In the genomic region with DNA sequence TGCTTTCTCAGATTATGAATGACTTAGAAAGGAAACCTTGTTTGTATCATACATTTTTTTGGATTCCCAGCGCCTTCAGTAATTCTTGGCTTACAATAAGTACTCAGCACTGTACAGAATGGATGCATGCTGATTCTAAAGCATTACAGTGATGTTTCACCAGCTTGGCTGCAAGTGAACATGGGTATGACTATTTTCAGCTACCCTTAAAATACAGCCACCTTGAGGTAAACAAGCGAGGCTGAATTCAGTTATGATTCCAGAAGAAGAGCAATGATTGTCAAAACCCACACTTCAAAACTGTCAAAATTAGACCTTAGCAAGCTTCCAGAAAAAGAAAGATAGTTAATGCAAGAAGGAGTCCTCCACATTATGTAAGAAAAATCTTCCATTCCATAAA, we compare ENCODE assay signal across 22 mouse cellular contexts.
"Had no signal": no experiment of that assay in that cellular context is flagged by ENCODE, and none has a peak within 500 bp of the region (broad histone marks: within the 10 kb centered on the region; RNA-seq: fewer than 3 reads in every experiment).

No protein-coding gene starts in this region.

- ATAC-seq: hindbrain, embryonic 16.5 days; hindbrain, postnatal 0 days; inflammation-experienced regulatory T-cells, adult 6 months; intestine, embryonic 15.5 days; intestine, embryonic 16.5 days; intestine, postnatal 0 days had no signal

- DNase-seq: heart, postnatal 10 days; heart, postnatal 14 days; heart, postnatal 36 days; heart, postnatal 4 days; kidney, adult 11 months; kidney, adult 18-20 months; kidney, adult 2 months; kidney, adult 8-10 months; kidney, adult 9 months; kidney, postnatal 10 days; kidney, postnatal 14 days; kidney, postnatal 25 days; kidney, postnatal 36 days; kidney, postnatal 4 days; layer of hippocampus, adult 9-11 months; layer of hippocampus, postnatal 36 days had no signal
